Mouse (Mus musculus) E14TG2a.4 (cell line): ENCODE results near the gene Pcyt1a.

ENCODE experiments used
- CTCF ChIP-seq: conservative IDR thresholded peaks from 2 replicates; pipeline ENCODE4 v1.5.1; 2014; ENCODE audit warnings: low read length
- NANOG ChIP-seq: IDR thresholded peaks from 2 replicates; pipeline ENCODE4 v1.6.1; 2014; ENCODE audit warnings: borderline replicate concordance, low read length, mixed read lengths

DNA sequence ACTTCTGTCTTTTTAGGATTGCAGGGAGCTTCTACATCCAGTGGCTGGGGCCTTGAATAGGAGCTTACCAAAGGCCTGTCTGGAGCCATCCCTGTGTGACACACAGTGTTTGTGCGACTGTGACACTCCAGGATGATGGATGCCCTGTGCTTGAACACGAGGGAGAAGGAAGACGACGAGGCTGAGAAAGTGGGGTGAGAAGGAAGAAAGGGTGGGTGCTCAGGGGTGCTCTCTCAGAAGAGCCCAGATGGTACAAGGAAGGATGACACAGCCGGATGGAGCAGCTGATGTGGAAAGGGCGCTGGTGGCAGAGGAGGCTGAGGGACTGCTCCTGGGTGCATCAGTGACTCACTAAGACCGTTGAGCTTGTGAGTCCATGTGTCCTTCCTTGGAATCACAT, 30.5 kb upstream of the Pcyt1a start, which contains the start of gene Tm4sf19:
- no peak for TF ChIP-seq CTCF
- TF ChIP-seq NANOG = no peak
